Mouse (Mus musculus): Measurements from ENCODE around the gene Gnptg.

- TF ChIP-seq POLR2A (IDR thresholded peaks at IDR 0.05; ENCODE audit: borderline replicate concordance, extremely low read depth, insufficient read depth, insufficient read length, poor library complexity, severe bottlenecking) (no peak), CTCF (IDR thresholded peaks at IDR 0.05; ENCODE audit: borderline replicate concordance, extremely low read depth, insufficient read depth, insufficient read length) (no peak)
Measured at GRCm38 (mm10) chr17:25184961-25185360, 55.0 kb downstream of the Gnptg start.
